Mouse (Mus musculus): Measurements from ENCODE around the gene Rpl15.
"Not testable (repeated sequence)": the region's sequence is repeated elsewhere in the genome, so short reads cannot be mapped to it uniquely, and the experiment has no call there.

The Rpl15 gene

GRCm38 (mm10) chr14:18270529-18271441, at the start of gene Rpl15, which contains the start of gene Nkiras1:
TSS of gene Rpl15 (minus strand) at chr14:18271391.
TSS of gene Nkiras1 (plus strand) at chr14:18271136.
- DNase-seq (ENCODE audit: low spot score): peak; percentile 99

- peak; percentile 38 for DNase-seq (ENCODE audit: low spot score)
Measured at GRCm38 (mm10) chr14:18317457-18318411, 46.5 kb upstream of the Rpl15 start.

- DNase-seq (ENCODE audit: low spot score): no peak
Measured at GRCm38 (mm10) chr14:18304165-18304564, 33.0 kb upstream of the Rpl15 start.

GRCm38 (mm10) chr14:18303262-18303661, 32.1 kb upstream of the Rpl15 start:
- DNase-seq (ENCODE audit: low spot score): no peak

GRCm38 (mm10) chr14:18302750-18303149, 31.6 kb upstream of the Rpl15 start:
- DNase-seq (ENCODE audit: low spot score): no peak

GRCm38 (mm10) chr14:18301591-18301990, 30.4 kb upstream of the Rpl15 start:
- DNase-seq (ENCODE audit: low spot score): no peak

GRCm38 (mm10) chr14:18300676-18301075, 29.5 kb upstream of the Rpl15 start:
- no peak for DNase-seq (ENCODE audit: low spot score)

- DNase-seq (ENCODE audit: low spot score): no peak
Measured at GRCm38 (mm10) chr14:18298874-18299273, 27.7 kb upstream of the Rpl15 start.

- no peak for DNase-seq (ENCODE audit: low spot score)
Measured at GRCm38 (mm10) chr14:18297441-18297840, 26.2 kb upstream of the Rpl15 start.

- no peak for DNase-seq (ENCODE audit: low spot score)
Measured at GRCm38 (mm10) chr14:18292578-18292977, 21.4 kb upstream of the Rpl15 start.

GRCm38 (mm10) chr14:18292111-18292510, 20.9 kb upstream of the Rpl15 start:
- no peak for DNase-seq (ENCODE audit: low spot score)

- DNase-seq (ENCODE audit: low spot score): no peak
Measured at GRCm38 (mm10) chr14:18287391-18287790, 16.2 kb upstream of the Rpl15 start.

- DNase-seq (ENCODE audit: low spot score): no peak
Measured at GRCm38 (mm10) chr14:18286441-18286840, 15.2 kb upstream of the Rpl15 start.

GRCm38 (mm10) chr14:18285476-18285875, 14.3 kb upstream of the Rpl15 start:
- no peak for DNase-seq (ENCODE audit: low spot score)

GRCm38 (mm10) chr14:18284581-18284980, 13.4 kb upstream of the Rpl15 start:
- DNase-seq (ENCODE audit: low spot score): no peak

- no peak for DNase-seq (ENCODE audit: low spot score)
Measured at GRCm38 (mm10) chr14:18280375-18280774, 9.2 kb upstream of the Rpl15 start.

- DNase-seq (ENCODE audit: low spot score): no peak
Measured at GRCm38 (mm10) chr14:18274526-18274925, 3.3 kb upstream of the Rpl15 start.

GRCm38 (mm10) chr14:18271666-18272065, 475 bp upstream of the Rpl15 start:
- no peak for DNase-seq (ENCODE audit: low spot score)

- not testable (repeated sequence) for DNase-seq (ENCODE audit: low spot score)
Measured at GRCm38 (mm10) chr14:18269947-18270528, 1.2 kb downstream of the Rpl15 start.

GRCm38 (mm10) chr14:18263427-18263826, 7.8 kb downstream of the Rpl15 start:
- DNase-seq (ENCODE audit: low spot score): no peak

GRCm38 (mm10) chr14:18261203-18261602, 10.0 kb downstream of the Rpl15 start:
- DNase-seq (ENCODE audit: low spot score): no peak

GRCm38 (mm10) chr14:18242638-18243130, 28.5 kb downstream of the Rpl15 start:
- DNase-seq (ENCODE audit: low spot score): no peak
